Mouse (Mus musculus) liver, adult 2 months (tissue): ENCODE measurements around the gene Slc25a18. TPM values are rescaled to one million over a fixed set of nuclear protein-coding genes. Genes with fewer than 3 reads are reported as not detected.

Experiments
- DNase-seq: peaks from one replicate; pipeline ENCODE4 v3.0.0-alpha.2; 2011; ENCODE audit warnings: low read depth, low spot score; ENCODE audit errors: extremely low read depth
- H3K27ac ChIP-seq: fragments of 200-500 bp; replicated peaks from 2 replicates; pipeline ENCODE4 v1.5.1; 2012; ENCODE audit warnings: low read depth, mild to moderate bottlenecking, control low read depth, inconsistent platforms, low read length; ENCODE audit not compliant: insufficient read depth
- H3K27me3 ChIP-seq: fragments of 200-500 bp; 2 replicates; pipeline ENCODE4 v1.6.1; 2012; ENCODE audit warnings: mild to moderate bottlenecking, moderate library complexity, low read length, inconsistent platforms; ENCODE audit not compliant: control insufficient read depth, insufficient read depth
- H3K36me3 ChIP-seq: fragments of 200-500 bp; 2 replicates; pipeline ENCODE4 v1.6.1; 2012; ENCODE audit warnings: low read length, inconsistent platforms; ENCODE audit not compliant: control insufficient read depth, insufficient read depth
- H3K4me1 ChIP-seq: fragments of 200-500 bp; 2 replicates; pipeline ENCODE4 v1.6.1; 2011; ENCODE audit warnings: low read length; ENCODE audit not compliant: control insufficient read depth, insufficient read depth
- H3K4me3 ChIP-seq: fragments of 200-500 bp; 2 replicates; pipeline ENCODE4 v1.5.1; 2011; ENCODE audit warnings: low read depth, mild to moderate bottlenecking, control low read depth, low read length, moderate library complexity; ENCODE audit not compliant: insufficient read depth
- H3K79me2 ChIP-seq: fragments of 200-500 bp; 2 replicates; pipeline ENCODE4 v1.6.1; 2012; ENCODE audit warnings: inconsistent platforms, mild to moderate bottlenecking, low read length, moderate library complexity; ENCODE audit not compliant: control insufficient read depth, insufficient read depth
- H3K9ac ChIP-seq: fragments of 200-500 bp; 2 replicates; pipeline ENCODE4 v1.6.1; 2012; ENCODE audit warnings: low read depth, mild to moderate bottlenecking, control low read depth, inconsistent platforms, low read length
- CTCF ChIP-seq: fragments of 200-500 bp; IDR thresholded peaks from 2 replicates; pipeline ENCODE4 v1.5.1; 2011; ENCODE audit warnings: low read depth, low read length, control low read depth
- POLR2A ChIP-seq: fragments of 200-500 bp; IDR thresholded peaks from 2 replicates; pipeline ENCODE4 v1.6.1; 2011; ENCODE audit warnings: low read length, control low read depth; ENCODE audit not compliant: insufficient read depth; ENCODE audit errors: extremely low read depth
- WGBS: fragments of 180-500 bp; shearing (Covaris S2); methylation state at CpG from one replicate; pipeline ENCODE4 v1.1.7; 2018; 5-methylcytosine and 5-hydroxymethylcytosine counted together
- polyA plus RNA-seq: library from polyadenylated mRNA; depleted of rRNA; stranded (reverse); fragments of >200 nt; gene quantifications from 2 replicates; pipeline ENCODE4 v1.2.3, GENCODE M21; 2012
- total RNA-seq: library from RNA; depleted of rRNA; stranded (reverse); fragments of >200 nt; gene quantifications from 2 replicates; pipeline ENCODE4 v1.2.3, GENCODE M21; 2014

Gene Slc25a18
- total and polyA plus RNA-seq, 2 experiments = not detected

GRCm38 (mm10) chr6:120776286-120776685 is 2.9 kb downstream of the Slc25a18 start:
- peaks cover 3% of the 10 kb centered on the region; the same call in 1 of the 2 replicates for H3K36me3 ChIP-seq
- no peak for DNase-seq
- H3K27me3 ChIP-seq = no peaks in the 10 kb centered on the region
- TF ChIP-seq CTCF (no peak), POLR2A (no peak)
- no peak overlapping the region for H3K9ac ChIP-seq
- no peaks in the 10 kb centered on the region for H3K79me2 ChIP-seq
- WGBS = 89% methylated on average over 3 of the region's 3 CpGs
- H3K27ac ChIP-seq = no peak overlapping the region
- H3K4me1 ChIP-seq = no peaks in the 10 kb centered on the region
- no peak overlapping the region for H3K4me3 ChIP-seq

- Histone ChIP-seq H3K36me3 (no peaks in the 10 kb centered on the region), H3K9ac (no peak overlapping the region), H3K27me3 (no peaks in the 10 kb centered on the region), H3K4me3 (no peak overlapping the region), H3K79me2 (no peaks in the 10 kb centered on the region), H3K4me1 (no peaks in the 10 kb centered on the region), H3K27ac (no peak overlapping the region)
- DNase-seq = peak; percentile 23
- 28% methylated on average over 9 of the region's 9 CpGs for WGBS
- TF ChIP-seq POLR2A (no peak), CTCF (no peak)
Observed at GRCm38 (mm10) chr6:120777533-120777932, 4.2 kb downstream of the Slc25a18 start.

- no peak for TF ChIP-seq POLR2A
- no peak for TF ChIP-seq CTCF
- H3K4me3 ChIP-seq = no peak overlapping the region
- H3K27ac ChIP-seq = no peak overlapping the region
- H3K9ac ChIP-seq = no peak overlapping the region
- WGBS = 75% methylated on average over 3 of the region's 3 CpGs
- H3K4me1 ChIP-seq = no peaks in the 10 kb centered on the region
- H3K36me3 ChIP-seq = no peaks in the 10 kb centered on the region
- no peak for DNase-seq
- no peaks in the 10 kb centered on the region for H3K27me3 ChIP-seq
- H3K79me2 ChIP-seq = no peaks in the 10 kb centered on the region
Observed at GRCm38 (mm10) chr6:120778226-120778625, 4.8 kb downstream of the Slc25a18 start.

- TF ChIP-seq CTCF = no peak
- TF ChIP-seq POLR2A = no peak
- no peaks in the 10 kb centered on the region for H3K36me3 ChIP-seq
- H3K27ac ChIP-seq = no peak overlapping the region
- H3K9ac ChIP-seq = no peak overlapping the region
- H3K4me1 ChIP-seq = no peaks in the 10 kb centered on the region
- no peaks in the 10 kb centered on the region for H3K79me2 ChIP-seq
- H3K27me3 ChIP-seq = no peaks in the 10 kb centered on the region
- no peak overlapping the region for H3K4me3 ChIP-seq
- DNase-seq = no peak
- WGBS = 83% methylated on average over 2 of the region's 2 CpGs
Observed at GRCm38 (mm10) chr6:120782948-120783347, 9.6 kb downstream of the Slc25a18 start.

GRCm38 (mm10) chr6:120784351-120784750 is 11.0 kb downstream of the Slc25a18 start:
- TF ChIP-seq CTCF = no peak
- TF ChIP-seq POLR2A = no peak
- no peaks in the 10 kb centered on the region for H3K4me1 ChIP-seq
- H3K79me2 ChIP-seq = no peaks in the 10 kb centered on the region
- no peak overlapping the region for H3K27ac ChIP-seq
- no peaks in the 10 kb centered on the region for H3K36me3 ChIP-seq
- H3K9ac ChIP-seq = no peak overlapping the region
- 81% methylated on average over 7 of the region's 7 CpGs for WGBS
- no peaks in the 10 kb centered on the region for H3K27me3 ChIP-seq
- no peak for DNase-seq
- no peak overlapping the region for H3K4me3 ChIP-seq

- Histone ChIP-seq H3K4me3 (no peak overlapping the region), H3K27ac (no peak overlapping the region), H3K79me2 (no peaks in the 10 kb centered on the region), H3K4me1 (no peaks in the 10 kb centered on the region), H3K9ac (no peak overlapping the region), H3K36me3 (peaks cover 3% of the 10 kb centered on the region; the same call in 1 of the 2 replicates), H3K27me3 (no peaks in the 10 kb centered on the region)
- TF ChIP-seq POLR2A (no peak), CTCF (no peak)
- WGBS = 84% methylated on average over 5 of the region's 5 CpGs
- no peak for DNase-seq
Observed at GRCm38 (mm10) chr6:120788068-120788607, 14.8 kb downstream of the Slc25a18 start.

GRCm38 (mm10) chr6:120788904-120789303 is 15.5 kb downstream of the Slc25a18 start:
- Histone ChIP-seq H3K4me3 (no peak overlapping the region), H3K4me1 (no peaks in the 10 kb centered on the region), H3K27ac (no peak overlapping the region), H3K36me3 (peaks cover 9% of the 10 kb centered on the region), H3K79me2 (no peaks in the 10 kb centered on the region), H3K27me3 (no peaks in the 10 kb centered on the region), H3K9ac (no peak overlapping the region)
- DNase-seq = no peak
- no peak for TF ChIP-seq CTCF
